Mouse (Mus musculus): ENCODE measurements at regions not wholly inside any gene's neighbourhood (a gene's known extent, or its start where the extent isn't known, plus 50 kb on each side); places are given as distances from the start of the nearest gene placed in this dataset.

- 21% methylated on average over 5 of the region's 5 CpGs for WGBS
- TF ChIP-seq POLR2A (IDR thresholded peaks at IDR 0.05; ENCODE audit: borderline replicate concordance, extremely low read depth, low read depth, low read length) (no peak), CTCF (IDR thresholded peaks at IDR 0.05; ENCODE audit: insufficient read depth, low read length) (0 out of 2 replicates have a peak, but pooled peaks have one; percentile 1)
- no peak for DNase-seq
- no peak overlapping the region for H3K4me3 ChIP-seq (replicated peaks; ENCODE audit: extremely low read depth, low read depth, low read length)
- no peaks in the 10 kb centered on the region for H3K4me1 ChIP-seq (ENCODE audit: control insufficient read depth, insufficient read depth, low read length)
Measured at GRCm38 (mm10) chr6:133904501-133904900, 50.9 kb upstream of the Kap start.

DNA sequence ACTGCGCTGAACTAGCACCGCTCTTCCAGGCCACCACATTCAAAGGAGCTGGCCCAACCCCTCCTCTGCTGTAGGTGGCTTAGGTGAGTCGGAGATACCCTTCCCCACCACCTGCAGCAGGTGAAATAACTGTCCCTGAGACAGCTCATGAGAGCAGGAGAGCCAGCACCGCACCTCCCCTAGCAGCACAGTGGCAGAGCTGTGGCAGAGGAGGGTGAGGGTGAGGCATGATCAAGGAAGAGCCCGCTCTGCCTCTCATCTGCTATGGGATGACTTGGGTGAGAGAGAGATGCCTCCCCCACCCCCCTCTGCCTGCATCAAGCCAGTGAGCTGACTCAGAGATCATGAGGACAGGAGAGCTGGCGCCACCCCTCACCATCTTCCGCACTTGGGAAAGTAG is 81.1 kb upstream of the Kap start:
- DNase-seq: no peak
- Histone ChIP-seq H3K4me1 (ENCODE audit: control insufficient read depth, insufficient read depth, low read length) (no peaks in the 10 kb centered on the region), H3K4me3 (replicated peaks; ENCODE audit: extremely low read depth, low read depth, low read length) (no peak overlapping the region)
- TF ChIP-seq CTCF (IDR thresholded peaks at IDR 0.05; ENCODE audit: insufficient read depth, low read length) (no peak), POLR2A (IDR thresholded peaks at IDR 0.05; ENCODE audit: borderline replicate concordance, extremely low read depth, low read depth, low read length) (no peak)
- 85% methylated on average over 7 of the region's 7 CpGs for WGBS

GRCm38 (mm10) chr6:133935671-133936070 is 82.1 kb upstream of the Kap start:
- WGBS: 81% methylated on average over 2 of the region's 2 CpGs
- DNase-seq: no peak
- Histone ChIP-seq H3K4me3 (replicated peaks; ENCODE audit: extremely low read depth, low read depth, low read length) (no peak overlapping the region), H3K4me1 (ENCODE audit: control insufficient read depth, insufficient read depth, low read length) (no peaks in the 10 kb centered on the region)
- TF ChIP-seq POLR2A (IDR thresholded peaks at IDR 0.05; ENCODE audit: borderline replicate concordance, extremely low read depth, low read depth, low read length) (no peak), CTCF (IDR thresholded peaks at IDR 0.05; ENCODE audit: insufficient read depth, low read length) (no peak)

DNA sequence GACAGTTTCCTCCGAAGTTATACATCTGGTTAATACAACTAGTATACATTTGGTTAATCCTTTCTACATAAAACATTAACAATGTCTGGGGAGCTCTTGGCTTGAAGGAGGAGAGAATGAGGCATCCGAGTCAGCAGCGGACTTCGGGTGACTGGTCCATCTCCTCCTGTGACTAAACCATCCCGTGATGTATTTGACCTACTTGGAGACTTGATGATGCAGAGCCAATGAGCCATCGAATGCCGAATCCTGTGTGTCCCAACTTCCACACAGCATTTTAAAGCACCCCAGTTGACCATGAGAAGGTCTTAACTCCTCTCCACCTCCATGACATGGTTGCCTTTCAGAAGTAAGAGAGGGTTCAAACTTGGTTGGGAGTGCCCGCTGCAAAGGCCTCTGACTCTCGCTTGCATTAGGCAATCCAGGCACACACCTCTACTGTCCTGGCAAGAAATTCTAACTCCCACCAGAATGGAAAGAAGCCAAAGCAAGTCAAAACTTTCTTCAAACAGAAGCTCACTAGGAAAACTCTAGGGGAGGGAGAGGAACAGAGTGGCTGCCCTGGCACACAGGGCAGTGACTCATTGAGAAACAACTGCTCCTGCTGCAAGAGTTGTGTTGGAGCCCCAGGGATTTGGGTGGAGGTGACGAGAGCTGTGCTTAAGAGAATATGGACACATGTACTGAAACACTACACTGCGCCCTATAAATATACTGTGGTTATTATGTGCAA is 75.4 kb upstream of the Etv6 start:
- TF ChIP-seq POLR2A (IDR thresholded peaks at IDR 0.05; ENCODE audit: borderline replicate concordance, extremely low read depth, low read depth, low read length) (no peak), CTCF (IDR thresholded peaks at IDR 0.05; ENCODE audit: insufficient read depth, low read length) (no peak)
- DNase-seq: no peak
- Histone ChIP-seq H3K4me3 (replicated peaks; ENCODE audit: extremely low read depth, low read depth, low read length) (no peak overlapping the region), H3K4me1 (ENCODE audit: control insufficient read depth, insufficient read depth, low read length) (no peaks in the 10 kb centered on the region; the same call in 1 of the 2 replicates)
- WGBS: 71% methylated on average over 11 of the region's 11 CpGs

DNA sequence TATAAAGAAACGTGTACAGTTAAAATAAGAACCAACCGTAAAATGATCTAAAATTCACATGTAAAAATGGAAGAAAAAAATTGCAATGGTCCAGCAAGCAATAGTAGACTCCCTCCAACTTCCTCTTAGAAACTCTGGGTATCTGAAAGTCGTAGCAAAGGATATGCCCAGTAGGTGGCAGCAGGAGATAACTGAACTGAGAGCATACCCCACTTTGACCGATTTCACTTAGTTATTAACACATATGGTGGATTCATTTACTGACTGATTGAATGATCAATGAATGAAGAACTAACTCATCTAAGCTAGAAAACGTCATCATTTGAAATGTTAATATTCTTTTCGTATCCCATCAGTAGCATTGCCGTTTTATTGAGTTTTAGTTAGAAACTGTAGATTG is 74.8 kb upstream of the Etv6 start:
- no peaks in the 10 kb centered on the region; the same call in 1 of the 2 replicates for H3K4me1 ChIP-seq (ENCODE audit: control insufficient read depth, insufficient read depth, low read length)
- no peak overlapping the region for H3K4me3 ChIP-seq (replicated peaks; ENCODE audit: extremely low read depth, low read depth, low read length)
- TF ChIP-seq POLR2A (IDR thresholded peaks at IDR 0.05; ENCODE audit: borderline replicate concordance, extremely low read depth, low read depth, low read length) (no peak), CTCF (IDR thresholded peaks at IDR 0.05; ENCODE audit: insufficient read depth, low read length) (peak; percentile 56; the same call in 1 of the 2 replicates)
- 22% methylated on average over 7 of the region's 7 CpGs for WGBS
- DNase-seq: peak; percentile 62

- no peak for DNase-seq
- WGBS: 92% methylated on average over 5 of the region's 5 CpGs
- no peak for TF ChIP-seq CTCF (IDR thresholded peaks at IDR 0.05; ENCODE audit: insufficient read depth, low read length)
- no peak for TF ChIP-seq POLR2A (IDR thresholded peaks at IDR 0.05; ENCODE audit: borderline replicate concordance, extremely low read depth, low read depth, low read length)
- Histone ChIP-seq H3K4me3 (replicated peaks; ENCODE audit: extremely low read depth, low read depth, low read length) (no peak overlapping the region), H3K4me1 (ENCODE audit: control insufficient read depth, insufficient read depth, low read length) (no peaks in the 10 kb centered on the region; the same call in 1 of the 2 replicates)
Measured at GRCm38 (mm10) chr6:133962641-133963040, 72.9 kb upstream of the Etv6 start.

GRCm38 (mm10) chr6:133963264-133963663 is 72.2 kb upstream of the Etv6 start:
- TF ChIP-seq CTCF (IDR thresholded peaks at IDR 0.05; ENCODE audit: insufficient read depth, low read length): no peak
- TF ChIP-seq POLR2A (IDR thresholded peaks at IDR 0.05; ENCODE audit: borderline replicate concordance, extremely low read depth, low read depth, low read length): no peak
- H3K4me1 ChIP-seq (ENCODE audit: control insufficient read depth, insufficient read depth, low read length): no peaks in the 10 kb centered on the region; the same call in 1 of the 2 replicates
- no peak overlapping the region for H3K4me3 ChIP-seq (replicated peaks; ENCODE audit: extremely low read depth, low read depth, low read length)
- no peak for DNase-seq
- 53% methylated on average over 6 of the region's 6 CpGs for WGBS

DNA sequence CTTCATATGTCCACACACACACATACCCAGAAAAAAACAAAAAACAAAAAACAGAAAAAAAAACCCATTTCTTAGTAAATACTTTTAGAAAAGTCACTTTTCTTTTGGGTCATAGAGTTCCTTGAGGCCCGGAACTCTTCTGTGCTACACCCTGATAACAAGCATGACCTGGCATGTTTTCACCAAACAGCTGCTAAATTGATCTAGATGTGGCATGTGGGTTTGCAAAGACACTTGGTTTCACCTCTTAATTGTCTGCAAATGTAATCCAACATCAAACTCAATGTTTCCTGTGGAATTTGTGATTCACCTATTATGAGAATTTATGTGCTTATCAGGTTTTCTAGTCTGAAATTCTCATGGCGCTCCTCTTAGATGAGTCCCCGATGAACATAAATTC is 68.2 kb upstream of the Etv6 start:
- H3K4me3 ChIP-seq (replicated peaks; ENCODE audit: extremely low read depth, low read depth, low read length): no peak overlapping the region
- H3K4me1 ChIP-seq (ENCODE audit: control insufficient read depth, insufficient read depth, low read length): no peaks in the 10 kb centered on the region; the same call in 1 of the 2 replicates
- no peak for DNase-seq
- 88% methylated on average over 3 of the region's 3 CpGs for WGBS
- no peak for TF ChIP-seq POLR2A (IDR thresholded peaks at IDR 0.05; ENCODE audit: borderline replicate concordance, extremely low read depth, low read depth, low read length)
- TF ChIP-seq CTCF (IDR thresholded peaks at IDR 0.05; ENCODE audit: insufficient read depth, low read length): no peak

DNA sequence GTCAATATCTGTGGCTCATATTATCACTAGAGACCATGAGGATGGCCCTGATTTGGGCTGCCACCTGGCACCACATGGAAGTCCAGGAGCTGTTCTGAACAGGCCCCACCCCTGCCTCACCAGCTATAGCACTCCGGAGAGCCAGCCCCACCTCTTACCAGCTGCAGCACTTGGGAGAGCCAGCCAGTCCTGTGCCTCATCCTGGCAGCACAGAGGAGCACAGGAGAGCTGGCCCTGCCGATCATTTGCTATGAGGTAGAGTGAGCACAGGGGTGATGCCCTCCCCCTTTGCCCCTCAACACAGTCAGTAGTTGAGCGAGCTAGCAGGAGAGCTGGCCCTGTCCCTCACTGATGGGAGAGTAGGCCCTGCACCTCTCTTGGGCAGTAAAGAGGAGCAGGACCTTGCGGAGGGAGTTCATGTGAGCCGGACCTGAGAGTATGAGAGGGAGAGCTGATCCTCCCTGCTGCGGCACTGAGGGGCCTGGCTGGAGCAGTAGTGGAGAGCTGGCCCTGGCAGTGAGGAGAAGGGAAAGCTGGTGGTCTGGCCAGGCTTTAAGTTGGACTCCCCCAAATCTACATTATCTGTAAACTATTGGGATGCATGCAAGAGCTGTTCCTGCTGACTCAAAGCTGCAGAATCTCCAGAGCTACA is 63.3 kb upstream of the Etv6 start:
- DNase-seq: no peak
- 73% methylated on average over 6 of the region's 6 CpGs for WGBS
- TF ChIP-seq CTCF (IDR thresholded peaks at IDR 0.05; ENCODE audit: insufficient read depth, low read length) (no peak), POLR2A (IDR thresholded peaks at IDR 0.05; ENCODE audit: borderline replicate concordance, extremely low read depth, low read depth, low read length) (no peak)
- H3K4me3 ChIP-seq (replicated peaks; ENCODE audit: extremely low read depth, low read depth, low read length): no peak overlapping the region
- H3K4me1 ChIP-seq (ENCODE audit: control insufficient read depth, insufficient read depth, low read length): no peaks in the 10 kb centered on the region

Measured in lung, adult 2 months (tissue).